Mouse (Mus musculus): ENCODE measurements around the gene Bfsp2. TPM values are rescaled to one million over a fixed set of nuclear protein-coding genes. Genes with fewer than 3 reads are reported as not detected.

Bfsp2 gene
- polyA plus RNA-seq, 1 experiment = not detected

GRCm38 (mm10) chr9:103387011-103387653, 93.1 kb downstream of the Bfsp2 start:
- no peak overlapping the region for H3K27ac ChIP-seq (replicated peaks; ENCODE audit: low read depth, low read length)

DNA sequence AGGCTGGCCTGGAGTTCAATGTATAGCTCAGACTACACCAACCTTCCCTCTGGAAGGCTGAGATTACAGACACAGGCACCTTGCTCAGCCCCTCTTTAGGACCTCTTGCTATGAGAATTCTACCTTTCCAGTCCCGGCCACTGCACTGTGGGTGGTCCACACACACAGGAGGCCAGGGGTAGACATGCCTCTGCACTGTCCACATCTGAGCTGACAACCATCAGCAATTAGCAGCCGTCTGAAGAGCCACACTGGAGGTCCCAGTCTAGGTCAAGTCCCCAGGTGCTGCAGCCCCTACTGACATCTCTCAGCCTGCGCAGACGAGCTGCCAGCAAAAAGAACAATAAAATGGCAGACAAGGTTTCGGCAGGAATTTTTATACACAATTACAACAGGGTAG, 93.6 kb downstream of the Bfsp2 start:
- no peak overlapping the region for H3K27ac ChIP-seq (replicated peaks; ENCODE audit: low read depth, low read length)
- no peak overlapping the region for H3K4me3 ChIP-seq (ENCODE audit: insufficient read depth, low read depth, low read length)
- H3K4me1 ChIP-seq (ENCODE audit: control insufficient read depth, insufficient read depth, insufficient read length, low read length) = no peaks in the 10 kb centered on the region

More at GRCm38 (mm10) chr9:103387011-103387653, 93.1 kb downstream of the Bfsp2 start:
- Histone ChIP-seq H3K4me1 (ENCODE audit: control insufficient read depth, insufficient read depth, insufficient read length, low read length) (no peaks in the 10 kb centered on the region), H3K4me3 (ENCODE audit: insufficient read depth, low read depth, low read length) (no peak overlapping the region)

DNA sequence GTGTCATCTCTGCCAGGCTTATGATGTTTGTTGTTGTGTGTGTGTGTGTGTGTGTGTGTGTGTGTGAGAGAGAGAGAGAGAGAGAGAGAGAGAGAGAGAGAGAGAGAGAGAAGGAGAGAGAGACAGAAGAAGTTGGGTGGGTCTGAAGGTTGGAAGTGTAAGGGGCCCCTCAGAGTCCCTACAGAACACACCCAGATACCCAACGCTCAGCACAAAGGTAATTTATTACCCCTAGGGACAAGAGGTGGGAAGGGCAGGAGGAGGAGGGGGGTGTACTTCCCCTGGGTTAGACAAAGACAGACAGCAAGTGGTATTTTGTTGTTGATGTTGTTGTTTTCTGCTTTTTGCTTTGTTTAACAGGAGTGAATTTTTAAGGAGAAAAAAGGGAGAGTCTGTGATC, 94.6 kb downstream of the Bfsp2 start:
- no peak overlapping the region for H3K4me3 ChIP-seq (ENCODE audit: insufficient read depth, low read depth, low read length)
- H3K4me1 ChIP-seq (ENCODE audit: control insufficient read depth, insufficient read depth, insufficient read length, low read length) = no peaks in the 10 kb centered on the region
- H3K27ac ChIP-seq (replicated peaks; ENCODE audit: low read depth, low read length) = no peak overlapping the region

DNA sequence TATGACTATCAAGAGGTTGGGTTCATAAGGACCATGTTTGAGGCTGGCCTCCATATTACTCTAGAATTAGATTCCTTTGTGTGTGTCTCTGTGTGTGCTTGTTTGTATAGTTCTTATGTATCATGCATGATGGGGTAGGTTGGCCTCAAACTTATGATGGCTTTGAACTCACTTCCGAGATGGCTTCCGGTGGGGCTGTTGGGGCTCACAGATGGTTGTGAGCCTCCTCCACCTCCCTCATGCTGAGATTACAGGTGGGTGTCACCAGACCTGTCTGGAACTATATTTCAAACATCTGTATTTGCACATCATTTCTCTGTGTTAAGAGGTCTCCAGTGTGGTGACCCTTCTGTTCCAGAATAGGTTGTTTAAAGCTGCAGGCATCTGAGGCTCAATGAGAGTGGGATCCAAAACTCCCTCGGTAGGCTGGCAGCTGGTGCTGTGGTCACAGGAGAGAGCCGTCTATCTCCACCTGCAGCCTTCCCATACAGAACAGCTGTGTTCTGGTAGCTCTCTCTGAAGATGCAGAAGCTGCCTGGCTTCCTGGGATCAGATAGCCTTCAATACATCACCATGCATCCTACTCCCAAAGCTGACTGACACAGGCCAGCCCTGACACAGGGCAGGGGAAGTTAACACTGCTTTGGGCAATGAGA, 96.0 kb downstream of the Bfsp2 start:
- H3K4me3 ChIP-seq (ENCODE audit: insufficient read depth, low read depth, low read length) = no peak overlapping the region
- no peak overlapping the region for H3K27ac ChIP-seq (replicated peaks; ENCODE audit: low read depth, low read length)

GRCm38 (mm10) chr9:103383576-103383975, 96.6 kb downstream of the Bfsp2 start:
- Histone ChIP-seq H3K4me3 (ENCODE audit: insufficient read depth, low read depth, low read length) (no peak overlapping the region), H3K4me1 (ENCODE audit: control insufficient read depth, insufficient read depth, insufficient read length, low read length) (no peaks in the 10 kb centered on the region), H3K27ac (replicated peaks; ENCODE audit: low read depth, low read length) (no peak overlapping the region)

More for the DNA sequence above, 96.0 kb downstream of the Bfsp2 start:
- no peaks in the 10 kb centered on the region for H3K4me1 ChIP-seq (ENCODE audit: control insufficient read depth, insufficient read depth, insufficient read length, low read length)

DNA sequence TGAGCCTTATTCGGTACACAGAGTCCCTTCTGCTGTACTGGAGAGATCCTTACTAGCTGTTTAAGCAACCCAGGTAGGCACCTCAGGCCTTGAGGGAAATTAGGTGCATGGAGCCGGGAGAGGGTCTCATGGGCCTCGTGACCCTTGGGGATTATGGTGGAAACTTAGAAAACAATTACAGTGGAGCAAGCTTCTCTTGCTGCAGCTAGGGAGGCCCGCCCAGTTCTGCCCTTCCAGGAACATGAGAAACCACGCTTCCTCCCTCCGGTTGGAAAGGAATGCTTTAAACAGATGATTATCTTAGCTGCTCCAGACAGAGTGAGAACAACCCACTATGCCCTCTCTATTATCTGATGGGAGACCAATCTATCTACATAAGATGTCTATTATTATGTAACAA, 97.2 kb downstream of the Bfsp2 start:
- H3K4me1 ChIP-seq (ENCODE audit: control insufficient read depth, insufficient read depth, insufficient read length, low read length) = no peaks in the 10 kb centered on the region
- no peak overlapping the region for H3K27ac ChIP-seq (replicated peaks; ENCODE audit: low read depth, low read length)
- H3K4me3 ChIP-seq (ENCODE audit: insufficient read depth, low read depth, low read length) = no peak overlapping the region

DNA sequence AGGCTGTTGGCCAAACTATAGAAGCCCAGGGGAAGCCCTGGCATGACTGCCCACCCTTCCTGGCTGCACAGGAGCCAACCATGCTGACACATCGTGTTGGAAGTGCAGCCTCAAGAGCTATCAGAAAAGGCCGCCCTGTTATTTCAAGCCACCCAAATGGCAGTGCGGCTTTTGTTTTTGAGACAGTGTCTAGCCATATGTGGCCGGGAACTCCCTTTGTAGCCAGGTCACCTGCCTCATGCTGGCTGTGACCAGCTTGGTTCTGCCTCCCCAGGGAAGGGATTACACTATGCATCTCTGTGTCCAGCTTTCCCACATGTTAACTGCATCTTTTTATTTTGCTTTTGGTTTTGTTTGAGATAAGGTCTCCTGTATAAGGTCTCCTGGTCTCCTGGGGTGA, 99.7 kb downstream of the Bfsp2 start:
- H3K4me1 ChIP-seq (ENCODE audit: control insufficient read depth, insufficient read depth, insufficient read length, low read length) = no peaks in the 10 kb centered on the region
- H3K27ac ChIP-seq (replicated peaks; ENCODE audit: low read depth, low read length) = no peak overlapping the region
- H3K4me3 ChIP-seq (ENCODE audit: insufficient read depth, low read depth, low read length) = no peak overlapping the region

DNA sequence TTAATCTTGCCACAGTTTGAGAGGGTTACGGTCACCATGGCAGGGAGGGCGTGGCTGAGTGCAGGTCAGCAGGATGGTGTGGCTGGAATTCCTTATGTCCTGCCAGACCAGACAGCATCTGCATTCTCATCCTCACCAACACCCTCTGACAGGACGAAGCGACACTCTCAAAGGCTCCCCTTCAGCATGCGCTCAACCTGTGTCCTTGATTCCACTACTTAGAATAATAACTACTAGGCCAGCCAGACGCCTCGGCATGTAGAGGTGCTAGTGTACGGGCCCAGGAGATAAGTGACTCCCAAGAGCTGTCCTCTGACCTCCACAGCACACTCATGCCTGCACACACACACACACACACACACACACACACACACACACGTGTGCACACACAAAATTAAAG, 101.0 kb downstream of the Bfsp2 start:
- no peak overlapping the region for H3K4me3 ChIP-seq (ENCODE audit: insufficient read depth, low read depth, low read length)
- H3K27ac ChIP-seq (replicated peaks; ENCODE audit: low read depth, low read length) = no peak overlapping the region
- no peaks in the 10 kb centered on the region for H3K4me1 ChIP-seq (ENCODE audit: control insufficient read depth, insufficient read depth, insufficient read length, low read length)

GRCm38 (mm10) chr9:103378686-103379085, 101.5 kb downstream of the Bfsp2 start:
- no peaks in the 10 kb centered on the region for H3K4me1 ChIP-seq (ENCODE audit: control insufficient read depth, insufficient read depth, insufficient read length, low read length)
- no peak overlapping the region for H3K4me3 ChIP-seq (ENCODE audit: insufficient read depth, low read depth, low read length)
- no peak overlapping the region for H3K27ac ChIP-seq (replicated peaks; ENCODE audit: low read depth, low read length)

GRCm38 (mm10) chr9:103376346-103377320, 103.6 kb downstream of the Bfsp2 start:
- H3K4me1 ChIP-seq (ENCODE audit: control insufficient read depth, insufficient read depth, insufficient read length, low read length) = no peaks in the 10 kb centered on the region
- no peak overlapping the region for H3K4me3 ChIP-seq (ENCODE audit: insufficient read depth, low read depth, low read length)
- no peak overlapping the region for H3K27ac ChIP-seq (replicated peaks; ENCODE audit: low read depth, low read length)

Other genes starting within 250 kb of the Bfsp2 start
- gene Trf, start 250.0 kb downstream of the Bfsp2 start, polyA plus RNA-seq (2012; ENCODE audit: insufficient read depth, insufficient read length, missing spikeins) = 244 and 297 TPM in 2 replicates
- not detected in 2 replicates for gene 1300017J02Rik, start 175.3 kb downstream of the Bfsp2 start, polyA plus RNA-seq (2012; ENCODE audit: insufficient read depth, insufficient read length, missing spikeins)
- gene Topbp1, start 175.2 kb downstream of the Bfsp2 start, polyA plus RNA-seq (2012; ENCODE audit: insufficient read depth, insufficient read length, missing spikeins) = 6.1 and 11.1 TPM in 2 replicates
- 64.4 and 77.2 TPM in 2 replicates for gene Cdv3, start 114.6 kb downstream of the Bfsp2 start, polyA plus RNA-seq (2012; ENCODE audit: insufficient read depth, insufficient read length, missing spikeins)

All from brown adipose tissue, adult 24 weeks (tissue).